Mouse (Mus musculus): ENCODE measurements at regions not wholly inside any gene's neighbourhood (a gene's known extent, or its start where the extent isn't known, plus 50 kb on each side); places are given as distances from the start of the nearest gene placed in this dataset.

DNA sequence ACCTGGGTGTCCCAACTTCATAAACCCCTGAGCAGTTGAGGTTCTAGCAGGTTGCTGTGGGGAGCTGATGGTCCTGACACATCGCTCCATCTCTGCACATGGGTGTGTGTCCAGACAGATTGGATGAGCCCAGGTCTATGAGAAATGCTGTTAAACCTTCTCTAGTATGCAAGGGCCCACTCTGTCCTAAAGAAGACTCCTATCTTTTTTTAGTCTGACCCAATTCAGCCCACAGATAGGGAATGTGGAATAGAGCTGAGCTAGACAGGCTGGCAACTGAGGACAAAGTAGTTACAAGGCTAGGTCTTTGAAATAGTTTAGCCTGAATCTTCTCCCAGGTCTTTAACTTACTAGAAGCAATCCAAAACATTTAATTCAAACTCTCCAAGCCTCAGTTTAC is 124.0 kb downstream of the Ddx1 start:
- H3K4me3 ChIP-seq (ENCODE audit: control insufficient read depth, low read depth, low read length): no peak overlapping the region
- H3K27me3 ChIP-seq (ENCODE audit: control insufficient read depth, insufficient read depth, low read length): no peaks in the 10 kb centered on the region
- no peaks in the 10 kb centered on the region for H3K36me3 ChIP-seq (ENCODE audit: control insufficient read depth, insufficient read depth, low read length)
- TF ChIP-seq POLR2A (IDR thresholded peaks at IDR 0.05; ENCODE audit: control insufficient read depth, low read depth, low read length): no peak
- no peak for TF ChIP-seq CTCF (IDR thresholded peaks at IDR 0.05; ENCODE audit: control insufficient read depth, insufficient read depth, insufficient replicate concordance, low read depth, low read length)
- no peak overlapping the region for H3K27ac ChIP-seq (ENCODE audit: control insufficient read depth, insufficient read depth, low read depth, low read length)
- 0 out of 2 replicates have a peak, but pooled peaks cover 2% of the 10 kb centered on the region for H3K4me1 ChIP-seq (ENCODE audit: control insufficient read depth, insufficient read depth, low read length)

DNA sequence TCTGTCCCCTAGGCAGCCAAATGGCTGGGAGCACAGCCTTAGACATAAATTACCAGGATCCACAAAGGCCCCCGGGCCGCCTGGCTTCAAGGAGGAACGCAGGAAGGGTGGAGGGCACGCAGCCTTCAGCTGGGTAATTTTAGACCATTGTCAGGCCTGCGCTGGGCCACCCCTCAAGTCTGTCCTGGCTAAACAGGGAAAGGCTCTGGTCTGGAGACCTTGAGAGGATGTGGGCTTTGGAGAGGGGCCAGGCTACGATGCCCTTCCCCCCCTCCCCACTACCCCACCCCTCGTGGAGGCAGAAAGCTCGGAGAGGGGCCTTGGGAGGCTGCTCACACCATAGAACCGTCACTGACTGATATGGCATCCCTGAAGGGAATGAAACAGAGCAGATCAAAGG is 126.7 kb downstream of the Ddx1 start:
- Histone ChIP-seq H3K4me3 (ENCODE audit: control insufficient read depth, low read depth, low read length) (no peak overlapping the region), H3K4me1 (ENCODE audit: control insufficient read depth, insufficient read depth, low read length) (0 out of 2 replicates have a peak, but pooled peaks cover 2% of the 10 kb centered on the region), H3K27me3 (ENCODE audit: control insufficient read depth, insufficient read depth, low read length) (no peaks in the 10 kb centered on the region), H3K36me3 (ENCODE audit: control insufficient read depth, insufficient read depth, low read length) (no peaks in the 10 kb centered on the region), H3K27ac (ENCODE audit: control insufficient read depth, insufficient read depth, low read depth, low read length) (no peak overlapping the region)
- TF ChIP-seq POLR2A (IDR thresholded peaks at IDR 0.05; ENCODE audit: control insufficient read depth, low read depth, low read length): no peak
- no peak for TF ChIP-seq CTCF (IDR thresholded peaks at IDR 0.05; ENCODE audit: control insufficient read depth, insufficient read depth, insufficient replicate concordance, low read depth, low read length)

DNA sequence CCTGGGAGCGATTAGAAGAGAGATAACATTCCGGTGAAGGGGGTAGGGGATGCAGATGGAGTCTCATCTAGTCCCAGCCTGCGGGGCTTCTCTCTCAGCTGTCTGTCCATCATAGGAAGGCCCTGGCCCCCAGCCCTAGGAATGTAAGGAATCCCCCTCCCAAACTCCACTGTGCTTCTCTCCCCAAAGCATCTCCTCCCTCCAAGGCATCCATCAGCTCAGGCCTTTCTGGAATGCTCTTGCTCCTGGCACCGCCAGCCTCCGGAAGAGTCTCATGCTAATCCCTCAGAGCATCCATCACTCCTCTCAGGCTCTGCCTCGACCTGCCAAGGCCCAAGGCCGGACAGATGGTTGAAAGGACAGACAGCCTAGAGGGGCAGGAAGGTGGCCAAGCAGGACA is 128.4 kb downstream of the Ddx1 start:
- H3K4me1 ChIP-seq (ENCODE audit: control insufficient read depth, insufficient read depth, low read length): no peaks in the 10 kb centered on the region
- H3K27ac ChIP-seq (ENCODE audit: control insufficient read depth, insufficient read depth, low read depth, low read length): no peak overlapping the region
- H3K27me3 ChIP-seq (ENCODE audit: control insufficient read depth, insufficient read depth, low read length): no peaks in the 10 kb centered on the region
- H3K36me3 ChIP-seq (ENCODE audit: control insufficient read depth, insufficient read depth, low read length): no peaks in the 10 kb centered on the region
- H3K4me3 ChIP-seq (ENCODE audit: control insufficient read depth, low read depth, low read length): no peak overlapping the region
- TF ChIP-seq POLR2A (IDR thresholded peaks at IDR 0.05; ENCODE audit: control insufficient read depth, low read depth, low read length): no peak
- TF ChIP-seq CTCF (IDR thresholded peaks at IDR 0.05; ENCODE audit: control insufficient read depth, insufficient read depth, insufficient replicate concordance, low read depth, low read length): no peak

DNA sequence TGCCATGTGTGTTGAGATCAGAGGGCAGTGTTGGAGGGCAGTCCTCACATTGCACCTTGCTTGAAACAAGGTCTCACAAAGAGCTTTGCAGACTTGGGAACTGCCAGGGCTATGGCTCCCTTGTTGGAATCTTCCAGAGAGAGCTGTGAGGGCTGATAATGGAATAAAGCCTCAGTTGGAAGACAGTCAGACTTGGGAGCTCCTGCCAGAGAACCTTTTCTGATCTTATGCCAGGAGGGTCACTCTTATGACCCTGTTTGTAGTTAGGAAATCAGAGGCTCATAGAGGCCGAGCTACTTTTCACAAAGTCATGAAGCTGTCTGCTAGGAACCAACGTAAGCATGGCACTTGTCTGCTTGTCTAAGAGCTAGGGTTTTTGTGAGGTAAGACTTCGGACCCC is 129.4 kb downstream of the Ddx1 start:
- H3K4me1 ChIP-seq (ENCODE audit: control insufficient read depth, insufficient read depth, low read length): no peaks in the 10 kb centered on the region
- H3K27me3 ChIP-seq (ENCODE audit: control insufficient read depth, insufficient read depth, low read length): no peaks in the 10 kb centered on the region
- no peak overlapping the region for H3K27ac ChIP-seq (ENCODE audit: control insufficient read depth, insufficient read depth, low read depth, low read length)
- no peak overlapping the region for H3K4me3 ChIP-seq (ENCODE audit: control insufficient read depth, low read depth, low read length)
- no peaks in the 10 kb centered on the region for H3K36me3 ChIP-seq (ENCODE audit: control insufficient read depth, insufficient read depth, low read length)
- TF ChIP-seq CTCF (IDR thresholded peaks at IDR 0.05; ENCODE audit: control insufficient read depth, insufficient read depth, insufficient replicate concordance, low read depth, low read length): no peak
- TF ChIP-seq POLR2A (IDR thresholded peaks at IDR 0.05; ENCODE audit: control insufficient read depth, low read depth, low read length): no peak

DNA sequence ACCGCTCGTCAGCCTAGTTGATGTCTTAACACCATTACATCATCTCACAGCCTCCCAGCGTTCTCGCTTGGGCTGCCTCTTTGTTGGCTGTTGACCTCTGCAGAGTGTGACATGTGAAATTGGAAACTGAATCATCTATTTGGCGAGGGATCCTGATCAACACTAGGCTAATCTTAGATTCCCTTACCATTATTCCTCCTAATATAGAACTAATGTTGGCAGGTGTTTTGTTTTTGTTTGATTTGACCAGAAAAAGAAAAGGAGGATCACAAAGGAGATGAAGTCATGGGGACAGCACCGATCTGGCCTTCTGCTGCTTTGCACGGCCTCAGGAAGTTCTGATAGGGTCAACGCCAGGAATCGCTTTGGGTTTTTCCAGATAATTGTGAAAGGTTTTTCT is 131.0 kb downstream of the Ddx1 start:
- H3K36me3 ChIP-seq (ENCODE audit: control insufficient read depth, insufficient read depth, low read length): no peaks in the 10 kb centered on the region
- H3K4me3 ChIP-seq (ENCODE audit: control insufficient read depth, low read depth, low read length): no peak overlapping the region
- TF ChIP-seq POLR2A (IDR thresholded peaks at IDR 0.05; ENCODE audit: control insufficient read depth, low read depth, low read length) (no peak), CTCF (IDR thresholded peaks at IDR 0.05; ENCODE audit: control insufficient read depth, insufficient read depth, insufficient replicate concordance, low read depth, low read length) (no peak)
- H3K4me1 ChIP-seq (ENCODE audit: control insufficient read depth, insufficient read depth, low read length): no peaks in the 10 kb centered on the region
- H3K27ac ChIP-seq (ENCODE audit: control insufficient read depth, insufficient read depth, low read depth, low read length): no peak overlapping the region
- no peaks in the 10 kb centered on the region for H3K27me3 ChIP-seq (ENCODE audit: control insufficient read depth, insufficient read depth, low read length)

DNA sequence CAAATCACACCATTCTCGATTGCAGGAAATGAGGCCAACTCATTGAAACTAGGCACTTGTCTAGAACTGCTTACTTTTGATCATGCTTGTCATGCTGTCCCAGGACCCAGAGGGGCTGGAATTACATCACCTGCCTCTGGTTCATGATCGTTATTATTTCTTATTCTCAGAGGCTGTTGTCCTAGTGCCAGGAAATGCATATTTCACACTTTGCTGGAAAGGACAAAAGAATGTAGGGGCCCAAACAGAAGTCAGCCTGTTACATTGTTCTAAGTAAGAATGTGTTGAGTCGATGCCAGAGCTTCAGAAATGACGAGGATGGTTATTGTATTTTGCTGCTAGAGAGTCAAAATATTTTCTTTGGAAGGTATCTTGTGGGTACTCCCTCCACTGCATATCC is 134.7 kb downstream of the Ddx1 start:
- TF ChIP-seq CTCF (IDR thresholded peaks at IDR 0.05; ENCODE audit: control insufficient read depth, insufficient read depth, insufficient replicate concordance, low read depth, low read length) (no peak), POLR2A (IDR thresholded peaks at IDR 0.05; ENCODE audit: control insufficient read depth, low read depth, low read length) (no peak)
- H3K27me3 ChIP-seq (ENCODE audit: control insufficient read depth, insufficient read depth, low read length): no peaks in the 10 kb centered on the region
- H3K36me3 ChIP-seq (ENCODE audit: control insufficient read depth, insufficient read depth, low read length): no peaks in the 10 kb centered on the region
- H3K4me3 ChIP-seq (ENCODE audit: control insufficient read depth, low read depth, low read length): no peak overlapping the region
- no peak overlapping the region for H3K27ac ChIP-seq (ENCODE audit: control insufficient read depth, insufficient read depth, low read depth, low read length)
- no peaks in the 10 kb centered on the region for H3K4me1 ChIP-seq (ENCODE audit: control insufficient read depth, insufficient read depth, low read length)

DNA sequence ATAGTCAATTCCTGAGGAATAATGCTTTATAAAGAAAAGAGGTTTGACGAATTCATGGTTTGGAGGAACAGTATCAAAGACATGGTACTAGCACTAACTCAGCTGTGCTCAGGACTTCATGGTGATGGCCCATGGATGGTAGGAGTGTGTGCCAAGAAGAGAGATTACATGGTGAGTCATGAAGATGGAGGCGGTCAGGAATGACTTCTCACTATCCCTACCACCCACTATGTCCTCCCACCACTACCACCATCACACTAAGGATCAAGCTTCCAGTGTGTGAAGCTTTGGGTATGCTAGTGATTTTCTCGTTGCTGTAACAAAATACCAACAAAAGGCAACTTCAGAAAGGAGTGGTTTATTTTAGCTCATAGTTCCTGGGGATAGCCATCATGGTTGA is 142.1 kb downstream of the Ddx1 start:
- H3K27me3 ChIP-seq (ENCODE audit: control insufficient read depth, insufficient read depth, low read length): no peaks in the 10 kb centered on the region
- TF ChIP-seq CTCF (IDR thresholded peaks at IDR 0.05; ENCODE audit: control insufficient read depth, insufficient read depth, insufficient replicate concordance, low read depth, low read length) (no peak), POLR2A (IDR thresholded peaks at IDR 0.05; ENCODE audit: control insufficient read depth, low read depth, low read length) (no peak)
- no peak overlapping the region for H3K27ac ChIP-seq (ENCODE audit: control insufficient read depth, insufficient read depth, low read depth, low read length)
- H3K4me3 ChIP-seq (ENCODE audit: control insufficient read depth, low read depth, low read length): no peak overlapping the region
- no peaks in the 10 kb centered on the region for H3K36me3 ChIP-seq (ENCODE audit: control insufficient read depth, insufficient read depth, low read length)
- no peaks in the 10 kb centered on the region for H3K4me1 ChIP-seq (ENCODE audit: control insufficient read depth, insufficient read depth, low read length)

All from testis, adult 2 months (tissue).